Mouse (Mus musculus) urinary bladder, postnatal 36 days (tissue): ENCODE results near the gene Ccdc17.

Experiments
- DNase-seq, 2 experiments: peaks; one replicate each; pipeline ENCODE4 v3.0.0; 2022; ENCODE audit warnings: low spot score in 2 of 2, mixed read lengths in 1 of 2

Ccdc17 gene

GRCm38 (mm10) chr4:116644326-116644725 lies 47.9 kb downstream of the Ccdc17 start:
- DNase-seq, result no peak

GRCm38 (mm10) chr4:116645624-116646023 lies 49.2 kb downstream of the Ccdc17 start:
- no peak for DNase-seq

- DNase-seq, result no peak
Measured at GRCm38 (mm10) chr4:116649411-116649810, 53.0 kb downstream of the Ccdc17 start.
